Mouse (Mus musculus): ENCODE measurements around the gene Fbxo7.

Gene Fbxo7

GRCm38 (mm10) chr10:86034007-86034728, 12.4 kb downstream of the Fbxo7 start:
- in situ Hi-C loops (cut with MseI, MboI): no loop called here

- in situ Hi-C loops (cut with MseI, MboI): no loop called here
Observed at GRCm38 (mm10) chr10:86043651-86044050, 21.9 kb downstream of the Fbxo7 start.

- in situ Hi-C loops (cut with MseI, MboI): no loop called here
Observed at GRCm38 (mm10) chr10:86044066-86044465, 22.3 kb downstream of the Fbxo7 start.

GRCm38 (mm10) chr10:86046371-86046770, 24.6 kb downstream of the Fbxo7 start:
- in situ Hi-C loops (cut with MseI, MboI): no loop called here

GRCm38 (mm10) chr10:86047786-86048185, 26.0 kb downstream of the Fbxo7 start:
- in situ Hi-C loops (cut with MseI, MboI): no loop called here

- in situ Hi-C loops (cut with MseI, MboI): no loop called here
Observed at GRCm38 (mm10) chr10:86050522-86050921, 28.8 kb downstream of the Fbxo7 start.

GRCm38 (mm10) chr10:86052818-86053522, 31.2 kb downstream of the Fbxo7 start:
- in situ Hi-C loops (cut with MseI, MboI): no loop called here

- in situ Hi-C loops (cut with MseI, MboI): no loop called here
Observed at GRCm38 (mm10) chr10:86056297-86056903, 34.6 kb downstream of the Fbxo7 start.

GRCm38 (mm10) chr10:86057286-86057685, 35.5 kb downstream of the Fbxo7 start:
- in situ Hi-C loops (cut with MseI, MboI): no loop called here

- in situ Hi-C loops (cut with MseI, MboI): no loop called here
Observed at GRCm38 (mm10) chr10:86057712-86058111, 35.9 kb downstream of the Fbxo7 start.

- in situ Hi-C loops (cut with MseI, MboI): loop anchor here (5.0 to 10.0 kb wide), 3 partner anchors 235 to 402 kb away; no protein-coding TSS in a partner anchor
Observed at GRCm38 (mm10) chr10:86060267-86060666, 38.5 kb downstream of the Fbxo7 start.

- in situ Hi-C loops (cut with MseI, MboI): loop anchor here (5.0 to 10.0 kb wide), 3 partner anchors 232 to 400 kb away; no protein-coding TSS in a partner anchor
Observed at GRCm38 (mm10) chr10:86062261-86063017, 40.7 kb downstream of the Fbxo7 start.

- in situ Hi-C loops (cut with MseI, MboI): loop anchor here (5.0 to 10.0 kb wide), 3 partner anchors 232 to 399 kb away; no protein-coding TSS in a partner anchor
Observed at GRCm38 (mm10) chr10:86063018-86063384, 41.2 kb downstream of the Fbxo7 start.

- in situ Hi-C loops (cut with MseI, MboI): loop anchor here (5.0 to 10.0 kb wide), 4 partner anchors 230 to 397 kb away; partner anchors contain the start of gene Timp3 (in 1 of the 2)
Observed at GRCm38 (mm10) chr10:86064937-86065336, 43.2 kb downstream of the Fbxo7 start.

GRCm38 (mm10) chr10:86065661-86066060, 43.9 kb downstream of the Fbxo7 start:
- in situ Hi-C loops (cut with MseI, MboI): loop anchor here (5.0 to 10.0 kb wide), 3 partner anchors 229 to 389 kb away; partner anchors contain the start of gene Timp3 (in 1 of the 2)

GRCm38 (mm10) chr10:86066651-86067050, 44.9 kb downstream of the Fbxo7 start:
- in situ Hi-C loops (cut with MseI, MboI): loop anchor here (5.0 to 10.0 kb wide), 3 partner anchors 228 to 388 kb away; partner anchors contain the start of gene Timp3 (in 1 of the 2)

GRCm38 (mm10) chr10:86067911-86068310, 46.1 kb downstream of the Fbxo7 start:
- in situ Hi-C loops (cut with MseI, MboI): loop anchor here (5.0 to 10.0 kb wide), 3 partner anchors 227 to 387 kb away; partner anchors contain the start of gene Timp3 (in 1 of the 2)

- in situ Hi-C loops (cut with MseI, MboI): loop anchor here (5.0 to 10.0 kb wide), 3 partner anchors 225 to 385 kb away; partner anchors contain the start of gene Timp3 (in 1 of the 2)
Observed at GRCm38 (mm10) chr10:86069341-86069740, 47.6 kb downstream of the Fbxo7 start.

- in situ Hi-C loops (cut with MseI, MboI): no loop called here
Observed at GRCm38 (mm10) chr10:86070751-86071150, 49.0 kb downstream of the Fbxo7 start.

- in situ Hi-C loops (cut with MseI, MboI): no loop called here
Observed at GRCm38 (mm10) chr10:86074134-86074533, 52.4 kb downstream of the Fbxo7 start.
